Mouse (Mus musculus) liver, postnatal 0 days (tissue): ENCODE measurements around the gene Des. TPM values are rescaled to one million over a fixed set of nuclear protein-coding genes. Genes with fewer than 3 reads are reported as not detected.

Experiments
- ATAC-seq: fragments of 200-750 bp; cut with Nextera tagmentation; 2 replicates; pipeline ENCODE4 v1.8.0; 2017; ENCODE audit warnings: mild to moderate bottlenecking, moderate library complexity
- DNase-seq: peaks from one replicate; pipeline ENCODE4 v3.0.0-alpha.2; 2016
- H3K27ac ChIP-seq: fragments of 300-500 bp; sonication (generic); 2 replicates; pipeline ENCODE4 v1.5.1; 2014; ENCODE audit warnings: antibody characterized with exemption, moderate library complexity, mild to moderate bottlenecking, low read depth
- H3K27me3 ChIP-seq: fragments of 300-500 bp; sonication (generic); 2 replicates; pipeline ENCODE4 v1.6.1; 2014; ENCODE audit warnings: low read length, control low read depth, mixed read lengths; ENCODE audit not compliant: insufficient read depth
- H3K36me3 ChIP-seq: fragments of 300-500 bp; sonication (generic); replicated peaks from 2 replicates; pipeline ENCODE4 v1.6.1; 2014; ENCODE audit warnings: mild to moderate bottlenecking, control low read depth, low read length, moderate library complexity, mixed read lengths; ENCODE audit not compliant: insufficient read depth
- H3K4me1 ChIP-seq: fragments of 300-500 bp; sonication (generic); 2 replicates; pipeline ENCODE4 v1.6.1; 2014; ENCODE audit warnings: antibody characterized with exemption, mild to moderate bottlenecking, control low read depth; ENCODE audit not compliant: insufficient read depth
- H3K4me2 ChIP-seq: fragments of 300-500 bp; sonication (generic); 2 replicates; pipeline ENCODE4 v1.6.1; 2014; ENCODE audit warnings: low read depth, mild to moderate bottlenecking, low read length, moderate library complexity, mixed read lengths
- H3K4me3 ChIP-seq: fragments of 300-500 bp; sonication (generic); 2 replicates; pipeline ENCODE4 v1.5.1; 2014; ENCODE audit warnings: low read depth, low read length
- H3K9ac ChIP-seq: fragments of 300-500 bp; sonication (generic); replicated peaks from 2 replicates; pipeline ENCODE4 v1.6.1; 2014; ENCODE audit warnings: mild to moderate bottlenecking, moderate library complexity
- H3K9me3 ChIP-seq: fragments of 300-500 bp; sonication (generic); 2 replicates; pipeline ENCODE4 v1.6.1; 2016; ENCODE audit warnings: mild to moderate bottlenecking, control low read depth, low read length, mixed read lengths
- CTCF ChIP-seq: sonication (generic); IDR thresholded peaks from 2 replicates; pipeline ENCODE4 v1.5.1; 2016; ENCODE audit warnings: antibody characterized with exemption, low read depth
- EP300 ChIP-seq: IDR thresholded peaks from 2 replicates; pipeline ENCODE4 v1.6.1; 2016; ENCODE audit warnings: antibody characterized with exemption, low read depth, mild to moderate bottlenecking
- WGBS: fragments of 180-500 bp; shearing (Covaris S2); extraction: QIAGEN DNeasy Blood & Tissue Kit; methylation state at CpG from one replicate; pipeline ENCODE4 v1.1.7; 2014; ENCODE audit not compliant: insufficient replicate concordance; 5-methylcytosine and 5-hydroxymethylcytosine counted together
- polyA plus RNA-seq: library from polyadenylated mRNA; unstranded; fragments of >200 nt; fragmentation: Nextera tagmentation; extraction: Ambion mirVana; gene quantifications from 2 replicates; pipeline ENCODE4 v1.2.1, GENCODE M21; 2015

Des gene
- polyA plus RNA-seq, 1 experiment from 2014 or later: 4.0 TPM

GRCm38 (mm10) chr1:75344291-75345035, 15.7 kb upstream of the Des start:
- H3K4me2 ChIP-seq: no peak overlapping the region
- no peak overlapping the region for H3K4me3 ChIP-seq
- H3K9ac ChIP-seq: no peak overlapping the region
- H3K36me3 ChIP-seq: no peaks in the 10 kb centered on the region
- H3K4me1 ChIP-seq: no peaks in the 10 kb centered on the region
- DNase-seq (no peak), ATAC-seq (no peak)
- peak overlapping the region; percentile 29; the same call in 1 of the 2 replicates for H3K27ac ChIP-seq
- no peak for TF ChIP-seq CTCF
- no peak for TF ChIP-seq EP300
- H3K9me3 ChIP-seq: no peaks in the 10 kb centered on the region
- H3K27me3 ChIP-seq: peaks cover 13% of the 10 kb centered on the region; the same call in 1 of the 2 replicates
- 19% methylated on average over 15 of the region's 15 CpGs for WGBS

- H3K9ac ChIP-seq: no peak overlapping the region
- 44% methylated on average over 20 of the region's 20 CpGs for WGBS
- H3K9me3 ChIP-seq: no peaks in the 10 kb centered on the region
- no peak for ATAC-seq
- H3K36me3 ChIP-seq: no peaks in the 10 kb centered on the region
- no peak overlapping the region for H3K4me3 ChIP-seq
- DNase-seq: no peak
- peaks cover 12% of the 10 kb centered on the region; the same call in 1 of the 2 replicates for H3K27me3 ChIP-seq
- H3K4me2 ChIP-seq: no peak overlapping the region
- H3K4me1 ChIP-seq: no peaks in the 10 kb centered on the region
- no peak for TF ChIP-seq EP300
- TF ChIP-seq CTCF: no peak
- 0 out of 2 replicates have a peak overlapping the region, but pooled peaks have one; percentile 29 for H3K27ac ChIP-seq
These were observed 14.8 kb upstream of the Des start for GRCm38 (mm10) chr1:75345036-75345935.

GRCm38 (mm10) chr1:75347279-75347678, 12.8 kb upstream of the Des start:
- H3K36me3 ChIP-seq: no peaks in the 10 kb centered on the region
- 62% methylated on average over 5 of the region's 5 CpGs for WGBS
- H3K9me3 ChIP-seq: no peaks in the 10 kb centered on the region
- no peak for ATAC-seq
- H3K27me3 ChIP-seq: peaks cover 12% of the 10 kb centered on the region; the same call in 1 of the 2 replicates
- H3K4me3 ChIP-seq: no peak overlapping the region
- no peak overlapping the region for H3K27ac ChIP-seq
- no peak for DNase-seq
- TF ChIP-seq EP300 (no peak), CTCF (no peak)
- H3K9ac ChIP-seq: no peak overlapping the region
- no peaks in the 10 kb centered on the region for H3K4me1 ChIP-seq
- no peak overlapping the region for H3K4me2 ChIP-seq

GRCm38 (mm10) chr1:75349275-75349674, 10.9 kb upstream of the Des start:
- H3K4me3 ChIP-seq: no peak overlapping the region
- DNase-seq (no peak), ATAC-seq (no peak)
- peaks cover 9% of the 10 kb centered on the region; the same call in 1 of the 2 replicates for H3K27me3 ChIP-seq
- H3K36me3 ChIP-seq: no peaks in the 10 kb centered on the region
- H3K4me1 ChIP-seq: no peaks in the 10 kb centered on the region
- TF ChIP-seq CTCF (no peak), EP300 (no peak)
- H3K4me2 ChIP-seq: no peak overlapping the region
- 50% methylated on average over 5 of the region's 5 CpGs for WGBS
- H3K27ac ChIP-seq: no peak overlapping the region
- H3K9ac ChIP-seq: no peak overlapping the region
- no peaks in the 10 kb centered on the region for H3K9me3 ChIP-seq

GRCm38 (mm10) chr1:75357261-75357660, 2.9 kb upstream of the Des start:
- Histone ChIP-seq H3K27me3 (peaks cover 24% of the 10 kb centered on the region), H3K9me3 (no peaks in the 10 kb centered on the region), H3K9ac (no peak overlapping the region), H3K27ac (no peak overlapping the region), H3K4me1 (0 out of 2 replicates have a peak, but pooled peaks cover 3% of the 10 kb centered on the region), H3K36me3 (no peaks in the 10 kb centered on the region), H3K4me3 (no peak overlapping the region), H3K4me2 (no peak overlapping the region)
- TF ChIP-seq EP300: no peak
- TF ChIP-seq CTCF: no peak
- ATAC-seq (no peak), DNase-seq (no peak)
- 64% methylated on average over 7 of the region's 7 CpGs for WGBS

GRCm38 (mm10) chr1:75358009-75358408, 2.1 kb upstream of the Des start:
- Histone ChIP-seq H3K27ac (no peak overlapping the region), H3K4me3 (no peak overlapping the region), H3K4me2 (no peak overlapping the region), H3K4me1 (0 out of 2 replicates have a peak, but pooled peaks cover 3% of the 10 kb centered on the region), H3K9ac (no peak overlapping the region), H3K36me3 (no peaks in the 10 kb centered on the region), H3K9me3 (no peaks in the 10 kb centered on the region), H3K27me3 (peaks cover 24% of the 10 kb centered on the region)
- DNase-seq: no peak
- no peak for ATAC-seq
- WGBS: 74% methylated on average over 4 of the region's 4 CpGs
- TF ChIP-seq EP300: no peak
